ENCODE assay signal across 9 mouse cellular contexts in genomic region chr3:144801861-144802260, GRCm38 (mm10). TPM values are rescaled to one million over a fixed set of nuclear protein-coding genes. Genes with fewer than 3 reads are reported as not detected.
A peak's percentile ranks its signal among the peaks of the same experiment; 100 is the strongest.
DNase-seq lines count a peak whose midpoint lies in the region; ATAC-seq and TF ChIP-seq lines count a peak whose summit lies in the region.
"Had no signal": no experiment of that assay in that cellular context is flagged by ENCODE, and none has a peak within 500 bp of the region (broad histone marks: within the 10 kb centered on the region; RNA-seq: fewer than 3 reads in every experiment).

No protein-coding gene starts in this region.

- H3K4me1 ChIP-seq in kidney, postnatal 0 days (replicated peaks; ENCODE audit: insufficient read depth, low read length) = no peaks in the 10 kb centered on the region
- H3K4me1 ChIP-seq in kidney, embryonic 16.5 days (ENCODE audit: insufficient read depth, low read length) = no peaks in the 10 kb centered on the region
- no peaks in the 10 kb centered on the region for H3K4me1 ChIP-seq in CH12.LX (ENCODE audit: control insufficient read depth in 1 of 2, insufficient read depth in 2 of 2)

- no peak overlapping the region for H3K4me3 ChIP-seq in kidney, postnatal 0 days (replicated peaks; ENCODE audit: low read depth, low read length)
- H3K4me3 ChIP-seq in kidney, embryonic 16.5 days (ENCODE audit: low read length) = no peak overlapping the region
- H3K4me3 ChIP-seq in CH12.LX (replicated peaks in 1 of 3; ENCODE audit: low read depth in 2 of 3, low read length in 2 of 3, poor library complexity in 1 of 3) = no peak overlapping the region
- H3K4me3 ChIP-seq: myocyte had no signal

- WGBS in kidney, postnatal 0 days = 34% methylated on average over 8 of the region's 8 CpGs
- 38% methylated on average over 8 of the region's 8 CpGs for WGBS in kidney, embryonic 16.5 days

- peak; percentile 63 for TF ChIP-seq CTCF in kidney, postnatal 0 days (IDR thresholded peaks at IDR 0.05; ENCODE audit: low read depth)
- TF ChIP-seq CTCF in CH12.LX (conservative IDR thresholded peaks at IDR 0.05 in 1 of 2, IDR thresholded peaks at IDR 0.05 in 1 of 2; ENCODE audit: low read depth in 2 of 2, low read length in 2 of 2) = peak; percentile 67 to 82

- no peak for TF ChIP-seq EP300 in CH12.LX (IDR thresholded peaks at IDR 0.05; ENCODE audit: low read length)

- in situ Hi-C loops in CH12.LX (cut with MboI; ENCODE audit: low pct_ligation_motif_present, low pct_unique_long_range_greater_than_20kb, low sequenced_read_pairs) = no loop called here

- no peaks in the 10 kb centered on the region for H3K79me2 ChIP-seq in CH12.LX (replicated peaks; ENCODE audit: control insufficient read depth, extremely low read depth, insufficient read depth, poor library complexity, severe bottlenecking)

- H3K27me3 ChIP-seq in kidney, postnatal 0 days (ENCODE audit: insufficient read depth, low read length) = no peaks in the 10 kb centered on the region
- H3K27me3 ChIP-seq in kidney, embryonic 16.5 days (ENCODE audit: insufficient read depth, low read length) = no peaks in the 10 kb centered on the region
- H3K27me3 ChIP-seq in CH12.LX (replicated peaks) = no peaks in the 10 kb centered on the region

- ATAC-seq in kidney, postnatal 0 days (replicated peaks; ENCODE audit: low FRiP score, low read depth) = no peak
- no peak for ATAC-seq in kidney, embryonic 16.5 days (ENCODE audit: low FRiP score, low TSS enrichment)

- H3K4me2 ChIP-seq in kidney, postnatal 0 days (ENCODE audit: low read length) = no peak overlapping the region
- H3K4me2 ChIP-seq in kidney, embryonic 16.5 days (replicated peaks; ENCODE audit: low read depth, low read length) = no peak overlapping the region
- H3K4me2 ChIP-seq in CH12.LX (ENCODE audit: insufficient read depth, low read depth, poor library complexity, severe bottlenecking) = no peak overlapping the region

- no peak overlapping the region for H3K27ac ChIP-seq in kidney, postnatal 0 days
- no peak overlapping the region for H3K27ac ChIP-seq in kidney, embryonic 16.5 days (ENCODE audit: low read length)
- no peak overlapping the region for H3K27ac ChIP-seq in CH12.LX (ENCODE audit: insufficient read depth, low read depth)

- H3K9ac ChIP-seq in kidney, postnatal 0 days (ENCODE audit: low read depth, low read length) = no peak overlapping the region
- no peak overlapping the region for H3K9ac ChIP-seq in kidney, embryonic 16.5 days (replicated peaks; ENCODE audit: low read length)
- no peak overlapping the region for H3K9ac ChIP-seq in CH12.LX (ENCODE audit: insufficient read depth, low read depth)

- TF ChIP-seq RAD21 in CH12.LX (IDR thresholded peaks at IDR 0.05; ENCODE audit: low read depth, low read length) = peak; percentile 73

- no peak for TF ChIP-seq POLR2A in CH12.LX (IDR thresholded peaks at IDR 0.05; ENCODE audit: low read depth, low read length)

- DNase-seq in adrenal gland, adult 2 months = peak; percentile 4
- no peak for DNase-seq in adrenal gland, adult 8-10 months
- DNase-seq in kidney, postnatal 0 days (ENCODE audit: low spot score) = peak; percentile 31
- DNase-seq in CH12.LX (ENCODE audit: extremely low read depth) = peak; percentile 82
- peak; percentile 44 for DNase-seq in embryo, embryonic 11 days
- DNase-seq in lung, postnatal 10 days = peak; percentile 19
- no peak for DNase-seq in urinary bladder, postnatal 4 days (ENCODE audit: low spot score in 2 of 2)

- no peaks in the 10 kb centered on the region for H3K9me3 ChIP-seq in kidney, postnatal 0 days (replicated peaks; ENCODE audit: low read length)
- H3K9me3 ChIP-seq in kidney, embryonic 16.5 days (ENCODE audit: low read length) = no peaks in the 10 kb centered on the region
- H3K9me3 ChIP-seq in CH12.LX (replicated peaks; ENCODE audit: low read length) = no peaks in the 10 kb centered on the region

- no peaks in the 10 kb centered on the region for H3K36me3 ChIP-seq in kidney, postnatal 0 days (ENCODE audit: insufficient read depth, low read length)
- no peaks in the 10 kb centered on the region for H3K36me3 ChIP-seq in kidney, embryonic 16.5 days (ENCODE audit: insufficient read depth, low read length)
- no peaks in the 10 kb centered on the region for H3K36me3 ChIP-seq in CH12.LX (replicated peaks in 1 of 2; ENCODE audit: control insufficient read depth in 1 of 2, insufficient read depth in 1 of 2, low read length in 1 of 2)

- dilution Hi-C loops in CH12.LX (cut with MboI; ENCODE audit: extremely low pct_ligation_motif_present, extremely low pct_unique_long_range_greater_than_20kb, low sequenced_read_pairs) = no loop called here

TF ChIP-seq in CH12.LX, 34 proteins besides CTCF, POLR2A, EP300 and RAD21:
- TF ChIP-seq SMC3 (IDR thresholded peaks at IDR 0.05; ENCODE audit: low read depth, low read length) = peak; percentile 73
- no peak for TF ChIP-seq BHLHE40 (IDR thresholded peaks at IDR 0.05; ENCODE audit: low read depth, low read length)
- TF ChIP-seq IRF4 (IDR thresholded peaks at IDR 0.05; ENCODE audit: low read depth, low read length) = no peak
- no peak for TF ChIP-seq TCF12 (IDR thresholded peaks at IDR 0.05; ENCODE audit: low read depth, low read length)
- TF ChIP-seq ZC3H11A (IDR thresholded peaks at IDR 0.05; ENCODE audit: low read depth, low read length) = 0 out of 2 replicates have a peak, but pooled peaks have one; percentile 1

RNA-seq across cellular contexts. Expression of gene Clca3a2, which starts 17.4 kb away (rescaled TPM):
- total RNA-seq in adrenal gland, adult 2 months (2021) = not detected
- polyA plus RNA-seq in adrenal gland, adult 2 months (2012; rRNA removed) = 0.03 TPM in 1 of 2 replicates, not detected in the other
- total RNA-seq in adrenal gland, adult 8-10 months (2022) = not detected
- 0.32 and 0.46 TPM in 2 replicates for polyA plus RNA-seq in kidney, postnatal 0 days (2015; fragmentation: Nextera tagmentation; extraction: Ambion mirVana)
- 0.10 and 0.49 TPM in 2 replicates for polyA plus RNA-seq in kidney, embryonic 16.5 days (2015; fragmentation: Nextera tagmentation; extraction: Ambion mirVana)
- total RNA-seq in CH12.LX (2012; rRNA removed) = not detected in 2 replicates
- total RNA-seq in CH12.LX (2014; rRNA removed) = not detected in 2 replicates
- polyA plus RNA-seq in CH12.LX (2012; ENCODE audit: insufficient read length, low read depth) = not detected in 2 replicates
- polyA plus RNA-seq: myocyte had no signal

RNA-seq across cellular contexts. Expression of gene Clca3a1, which starts 41.1 kb away (rescaled TPM):
- total RNA-seq in adrenal gland, adult 2 months (2021) = 1 to 10 TPM; 1.6 to 5.2 TPM
- 0.65 and 1.1 TPM in 2 replicates for polyA plus RNA-seq in adrenal gland, adult 2 months (2012; rRNA removed)
- 1 to 10 TPM in 3 of 4 experiments, under 1 TPM in 1; 0.89 to 3.4 (median 2.2) TPM for total RNA-seq in adrenal gland, adult 8-10 months (2022)
- polyA plus RNA-seq in kidney, postnatal 0 days (2015; fragmentation: Nextera tagmentation; extraction: Ambion mirVana) = 16.1 and 20.4 TPM in 2 replicates
- 13.0 and 13.9 TPM in 2 replicates for polyA plus RNA-seq in kidney, embryonic 16.5 days (2015; fragmentation: Nextera tagmentation; extraction: Ambion mirVana)
- total RNA-seq in CH12.LX (2012; rRNA removed) = not detected in 2 replicates
- not detected in 2 replicates for total RNA-seq in CH12.LX (2014; rRNA removed)
- polyA plus RNA-seq in CH12.LX (2012; ENCODE audit: insufficient read length, low read depth) = 0.27 TPM in 1 of 2 replicates, not detected in the other
- polyA plus RNA-seq: myocyte had no signal

RNA-seq across cellular contexts. Expression of gene Clca3b, which starts 47.3 kb away (rescaled TPM):
- total RNA-seq in adrenal gland, adult 2 months (2021) = not detected
- not detected in 2 replicates for polyA plus RNA-seq in adrenal gland, adult 2 months (2012; rRNA removed)
- total RNA-seq in adrenal gland, adult 8-10 months (2022) = not detected
- 0.06 and 0.08 TPM in 2 replicates for polyA plus RNA-seq in kidney, postnatal 0 days (2015; fragmentation: Nextera tagmentation; extraction: Ambion mirVana)
- polyA plus RNA-seq in kidney, embryonic 16.5 days (2015; fragmentation: Nextera tagmentation; extraction: Ambion mirVana) = 0.07 TPM in 1 of 2 replicates, not detected in the other
- total RNA-seq in CH12.LX (2012; rRNA removed) (not detected in 2 replicates), CH12.LX (2014; rRNA removed) (not detected in 2 replicates)
- not detected in 2 replicates for polyA plus RNA-seq in CH12.LX (2012; ENCODE audit: insufficient read length, low read depth)
- polyA plus RNA-seq: myocyte had no signal

Comparison
In these comparisons a context has a peak if more than half of its experiments do, and no peak if none do; other contexts are left out.
1. DNase-seq: peak in adrenal gland, adult 2 months (single experiment), kidney, postnatal 0 days (single experiment), CH12.LX (single experiment), embryo, embryonic 11 days (single experiment) and lung, postnatal 10 days (single experiment); none in adrenal gland, adult 8-10 months (single experiment) and urinary bladder, postnatal 4 days (0 of 2).